Mouse (Mus musculus) liver, embryonic 14.5 days (tissue): ENCODE measurements at regions not wholly inside any gene's neighbourhood (a gene's known extent, or its start where the extent isn't known, plus 50 kb on each side); places are given as distances from the start of the nearest gene placed in this dataset.

ENCODE experiments used
- CTCF ChIP-seq: IDR thresholded peaks from 2 replicates; pipeline ENCODE4 v1.5.1; 2016; ENCODE audit warnings: antibody characterized with exemption, low read depth, control low read depth
- EP300 ChIP-seq: IDR thresholded peaks from 2 replicates; pipeline ENCODE4 v1.6.1; 2016; ENCODE audit warnings: antibody characterized with exemption, low read depth

GRCm38 (mm10) chr16:39445740-39446139, 538.4 kb upstream of the Lsamp start:
- TF ChIP-seq CTCF: no peak
- no peak for TF ChIP-seq EP300
